Mouse (Mus musculus) liver, embryonic 13.5 days (tissue): ENCODE measurements around the gene Acap1. TPM values are rescaled to one million over a fixed set of nuclear protein-coding genes. Genes with fewer than 3 reads are reported as not detected.

Experiments
- ATAC-seq: fragments of 200-750 bp; cut with Nextera tagmentation; 2 replicates; pipeline ENCODE4 v1.8.0; 2017; ENCODE audit warnings: low read depth, mild to moderate bottlenecking, moderate number of reproducible peaks, moderate library complexity
- DNase-seq: peaks from one replicate; pipeline ENCODE4 v3.0.0; 2022
- H3K27ac ChIP-seq: fragments of 300-500 bp; sonication (generic); 2 replicates; pipeline ENCODE4 v1.5.1; 2015; ENCODE audit warnings: moderate library complexity, mild to moderate bottlenecking, inconsistent platforms
- H3K27me3 ChIP-seq: fragments of 300-500 bp; sonication (generic); 2 replicates; pipeline ENCODE4 v1.6.1; 2015; ENCODE audit warnings: mild to moderate bottlenecking, inconsistent platforms
- H3K36me3 ChIP-seq: fragments of 300-500 bp; sonication (generic); 2 replicates; pipeline ENCODE4 v1.6.1; 2015; ENCODE audit warnings: mild to moderate bottlenecking, inconsistent platforms
- H3K4me1 ChIP-seq: fragments of 300-500 bp; sonication (generic); replicated peaks from 2 replicates; pipeline ENCODE4 v1.6.1; 2015; ENCODE audit warnings: inconsistent platforms
- H3K4me2 ChIP-seq: fragments of 300-500 bp; sonication (generic); 2 replicates; pipeline ENCODE4 v1.6.1; 2015; ENCODE audit warnings: inconsistent platforms, mild to moderate bottlenecking, moderate library complexity
- H3K4me3 ChIP-seq: fragments of 300-500 bp; sonication (generic); replicated peaks from 2 replicates; pipeline ENCODE4 v1.5.1; 2015; ENCODE audit warnings: mild to moderate bottlenecking, inconsistent platforms
- H3K9ac ChIP-seq: fragments of 300-500 bp; sonication (generic); 2 replicates; pipeline ENCODE4 v1.6.1; 2015; ENCODE audit warnings: mild to moderate bottlenecking, inconsistent platforms
- H3K9me3 ChIP-seq: fragments of 300-500 bp; sonication (generic); replicated peaks from 2 replicates; pipeline ENCODE4 v1.6.1; 2016; ENCODE audit warnings: inconsistent platforms
- WGBS: fragments of 180-500 bp; shearing (Covaris S2); methylation state at CpG from one replicate; pipeline ENCODE4 v1.1.7; 2015; ENCODE audit not compliant: insufficient replicate concordance; 5-methylcytosine and 5-hydroxymethylcytosine counted together
- polyA plus RNA-seq: library from polyadenylated mRNA; unstranded; fragments of >200 nt; fragmentation: Nextera tagmentation; extraction: Ambion mirVana; gene quantifications from 2 replicates; pipeline ENCODE4 v1.2.1, GENCODE M21; 2015

Acap1 gene
- polyA plus RNA-seq, 1 experiment from 2014 or later: 4.4 TPM

GRCm38 (mm10) chr11:69913554-69914371, 18.4 kb upstream of the Acap1 start, which contains the start of gene Gps2:
Gps2 (plus strand) TSS chr11:69913888.
- H3K27ac ChIP-seq: peak within 1 kb of the TSS; percentile 99
- ATAC-seq (peak; percentile 64), DNase-seq (peak; percentile 85)
- peak within 1 kb of the TSS; percentile 91 for H3K4me3 ChIP-seq
- H3K36me3 ChIP-seq: peaks cover 90% of the 10 kb centered on the region
- WGBS: under 1% methylated on average over 61 of the region's 61 CpGs
- H3K4me1 ChIP-seq: peaks cover 54% of the 10 kb centered on the region
- peak within 1 kb of the TSS; percentile 98 for H3K4me2 ChIP-seq
- peak within 1 kb of the TSS; percentile 99 for H3K9ac ChIP-seq
- no peaks in the 10 kb centered on the region for H3K9me3 ChIP-seq
- H3K27me3 ChIP-seq: no peaks in the 10 kb centered on the region

GRCm38 (mm10) chr11:69912716-69913530, 17.6 kb upstream of the Acap1 start:
- peaks cover 90% of the 10 kb centered on the region for H3K36me3 ChIP-seq
- H3K27me3 ChIP-seq: no peaks in the 10 kb centered on the region
- H3K9ac ChIP-seq: peak overlapping the region; percentile 99
- H3K4me1 ChIP-seq: peaks cover 46% of the 10 kb centered on the region
- peak overlapping the region; percentile 98 for H3K4me2 ChIP-seq
- DNase-seq (no peak), ATAC-seq (no peak)
- H3K27ac ChIP-seq: peak overlapping the region; percentile 99
- H3K9me3 ChIP-seq: no peaks in the 10 kb centered on the region
- peak overlapping the region; percentile 91 for H3K4me3 ChIP-seq
- 75% methylated on average over 15 of the region's 15 CpGs for WGBS

- no peaks in the 10 kb centered on the region for H3K9me3 ChIP-seq
- no peak overlapping the region for H3K4me2 ChIP-seq
- no peaks in the 10 kb centered on the region for H3K27me3 ChIP-seq
- H3K27ac ChIP-seq: no peak overlapping the region
- H3K36me3 ChIP-seq: peaks cover 90% of the 10 kb centered on the region
- ATAC-seq: no peak
- WGBS: 83% methylated on average over 6 of the region's 6 CpGs
- H3K4me1 ChIP-seq: peaks cover 34% of the 10 kb centered on the region
- no peak for DNase-seq
- H3K9ac ChIP-seq: no peak overlapping the region
- no peak overlapping the region for H3K4me3 ChIP-seq
Measured at GRCm38 (mm10) chr11:69911701-69912100, 16.4 kb upstream of the Acap1 start.

GRCm38 (mm10) chr11:69910781-69911560, 15.6 kb upstream of the Acap1 start:
- ATAC-seq (no peak), DNase-seq (no peak)
- Histone ChIP-seq H3K36me3 (peaks cover 90% of the 10 kb centered on the region), H3K4me2 (no peak overlapping the region), H3K9ac (no peak overlapping the region), H3K27ac (peak overlapping the region; percentile 26; the same call in 1 of the 2 replicates), H3K9me3 (no peaks in the 10 kb centered on the region), H3K27me3 (no peaks in the 10 kb centered on the region), H3K4me1 (peaks cover 26% of the 10 kb centered on the region), H3K4me3 (no peak overlapping the region)
- WGBS: 85% methylated on average over 17 of the region's 17 CpGs

GRCm38 (mm10) chr11:69910177-69910576, 14.8 kb upstream of the Acap1 start:
- Histone ChIP-seq H3K9me3 (no peaks in the 10 kb centered on the region), H3K4me1 (peaks cover 18% of the 10 kb centered on the region), H3K36me3 (peaks cover 90% of the 10 kb centered on the region), H3K4me2 (no peak overlapping the region), H3K4me3 (no peak overlapping the region), H3K27ac (no peak overlapping the region), H3K9ac (no peak overlapping the region), H3K27me3 (no peaks in the 10 kb centered on the region)
- 80% methylated on average over 8 of the region's 8 CpGs for WGBS
- no peak for DNase-seq
- ATAC-seq: no peak

- Histone ChIP-seq H3K4me1 (peaks cover 12% of the 10 kb centered on the region), H3K27ac (no peak overlapping the region), H3K36me3 (peaks cover 93% of the 10 kb centered on the region), H3K4me2 (no peak overlapping the region), H3K4me3 (no peak overlapping the region), H3K27me3 (no peaks in the 10 kb centered on the region), H3K9ac (no peak overlapping the region), H3K9me3 (no peaks in the 10 kb centered on the region)
- DNase-seq (no peak), ATAC-seq (no peak)
- 84% methylated on average over 5 of the region's 5 CpGs for WGBS
Measured at GRCm38 (mm10) chr11:69909174-69909573, 13.8 kb upstream of the Acap1 start.

- no peak for ATAC-seq
- H3K4me1 ChIP-seq: peaks cover 12% of the 10 kb centered on the region
- DNase-seq: no peak
- H3K27ac ChIP-seq: no peak overlapping the region
- WGBS: 92% methylated on average over 11 of the region's 11 CpGs
- H3K9me3 ChIP-seq: no peaks in the 10 kb centered on the region
- no peaks in the 10 kb centered on the region for H3K27me3 ChIP-seq
- H3K4me3 ChIP-seq: no peak overlapping the region
- H3K9ac ChIP-seq: no peak overlapping the region
- no peak overlapping the region for H3K4me2 ChIP-seq
- peaks cover 98% of the 10 kb centered on the region for H3K36me3 ChIP-seq
Measured at GRCm38 (mm10) chr11:69908645-69909044, 13.3 kb upstream of the Acap1 start.

- Histone ChIP-seq H3K4me2 (no peak overlapping the region), H3K4me1 (peaks cover 32% of the 10 kb centered on the region), H3K27me3 (no peaks in the 10 kb centered on the region; the same call in 1 of the 2 replicates), H3K4me3 (no peak overlapping the region), H3K36me3 (peaks cover 65% of the 10 kb centered on the region), H3K27ac (no peak overlapping the region), H3K9ac (no peak overlapping the region), H3K9me3 (no peaks in the 10 kb centered on the region)
- 90% methylated on average over 9 of the region's 9 CpGs for WGBS
- DNase-seq (no peak), ATAC-seq (no peak)
Measured at GRCm38 (mm10) chr11:69904311-69904710, 9.0 kb upstream of the Acap1 start.

- Histone ChIP-seq H3K9me3 (no peaks in the 10 kb centered on the region), H3K4me3 (peak overlapping the region; percentile 93), H3K4me1 (peaks cover 44% of the 10 kb centered on the region), H3K27me3 (no peaks in the 10 kb centered on the region; the same call in 1 of the 2 replicates), H3K4me2 (peak overlapping the region; percentile 87), H3K27ac (peak overlapping the region; percentile 98), H3K9ac (peak overlapping the region; percentile 94), H3K36me3 (peaks cover 51% of the 10 kb centered on the region)
- DNase-seq: no peak
- ATAC-seq: no peak
- WGBS: 80% methylated on average over 13 of the region's 13 CpGs
Measured at GRCm38 (mm10) chr11:69902972-69903371, 7.6 kb upstream of the Acap1 start.

GRCm38 (mm10) chr11:69901993-69902392, 6.7 kb upstream of the Acap1 start:
- Histone ChIP-seq H3K9me3 (no peaks in the 10 kb centered on the region), H3K36me3 (peaks cover 41% of the 10 kb centered on the region), H3K27ac (peak overlapping the region; percentile 98), H3K4me1 (peaks cover 44% of the 10 kb centered on the region), H3K27me3 (no peaks in the 10 kb centered on the region; the same call in 1 of the 2 replicates), H3K9ac (peak overlapping the region; percentile 94), H3K4me2 (peak overlapping the region; percentile 87), H3K4me3 (peak overlapping the region; percentile 93)
- ATAC-seq (peak; percentile 4; the same call in 1 of the 2 replicates), DNase-seq (no peak)
- WGBS: under 1% methylated on average over 38 of the region's 39 CpGs
